Mouse (Mus musculus): ENCODE measurements around the gene Rasd2.
A peak's percentile ranks its signal among the peaks of the same experiment; 100 is the strongest.

Gene Rasd2

GRCm38 (mm10) chr8:75213686-75214085 is at the start of gene Rasd2:
Gene Rasd2, plus strand, starts transcription at chr8:75213944.
- DNase-seq (ENCODE audit: extremely low spot score): no peak

DNA sequence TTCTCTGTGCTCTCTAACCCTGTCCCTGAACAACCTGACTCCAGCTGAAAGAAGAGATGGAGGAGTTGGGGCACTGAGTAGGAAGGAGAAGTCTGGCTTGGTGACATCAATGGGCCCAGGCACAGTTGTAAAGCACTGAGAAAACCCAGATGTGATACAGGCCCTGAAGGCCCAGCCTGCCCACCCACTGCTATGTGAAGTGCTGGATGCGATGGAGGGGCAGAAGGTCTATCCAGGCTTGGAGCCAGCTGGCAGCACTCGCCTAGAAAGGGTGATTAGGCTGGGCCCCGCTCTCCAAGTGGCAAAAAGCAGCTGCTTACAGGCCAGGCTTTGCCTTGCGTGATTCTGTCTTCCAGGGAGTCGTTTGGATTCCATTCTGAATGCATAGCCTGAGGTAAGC is 44.4 kb upstream of the Rasd2 start:
- DNase-seq (ENCODE audit: extremely low spot score): no peak

DNA sequence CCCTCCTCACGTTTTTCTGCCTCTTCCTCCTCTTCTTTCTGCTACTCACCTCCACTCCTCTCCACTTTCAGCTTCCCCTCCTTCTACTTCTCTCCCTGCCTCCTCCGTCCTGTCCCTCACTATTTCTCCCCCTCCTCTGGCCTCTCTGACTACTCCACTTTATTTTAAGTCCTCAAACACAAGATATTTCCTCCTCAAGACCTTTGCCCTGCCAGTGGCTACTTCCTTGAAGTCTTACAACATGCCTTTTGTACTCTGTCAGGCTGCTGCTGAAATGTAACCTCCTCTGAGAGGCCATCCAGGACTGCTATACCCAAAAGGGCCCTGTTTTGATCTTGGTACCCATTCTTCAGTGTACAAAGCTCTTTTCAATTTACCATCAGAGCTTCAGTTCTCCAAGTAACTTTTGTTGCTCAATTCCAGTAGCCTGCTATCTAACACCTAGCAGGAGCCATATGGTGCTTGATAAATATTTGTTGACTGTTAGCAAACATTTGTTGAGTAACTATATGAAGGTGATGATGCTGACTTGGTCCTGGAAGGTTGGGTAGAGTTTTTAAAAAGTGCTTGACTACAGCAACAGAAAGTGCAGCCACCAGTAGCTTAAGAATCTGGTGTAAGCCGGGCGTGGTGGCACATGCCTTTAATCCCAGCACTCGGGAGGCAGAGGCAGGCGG is 41.6 kb upstream of the Rasd2 start:
- DNase-seq (ENCODE audit: extremely low spot score): no peak

GRCm38 (mm10) chr8:75193022-75193421 is 20.7 kb upstream of the Rasd2 start:
- DNase-seq (ENCODE audit: extremely low spot score): no peak

DNA sequence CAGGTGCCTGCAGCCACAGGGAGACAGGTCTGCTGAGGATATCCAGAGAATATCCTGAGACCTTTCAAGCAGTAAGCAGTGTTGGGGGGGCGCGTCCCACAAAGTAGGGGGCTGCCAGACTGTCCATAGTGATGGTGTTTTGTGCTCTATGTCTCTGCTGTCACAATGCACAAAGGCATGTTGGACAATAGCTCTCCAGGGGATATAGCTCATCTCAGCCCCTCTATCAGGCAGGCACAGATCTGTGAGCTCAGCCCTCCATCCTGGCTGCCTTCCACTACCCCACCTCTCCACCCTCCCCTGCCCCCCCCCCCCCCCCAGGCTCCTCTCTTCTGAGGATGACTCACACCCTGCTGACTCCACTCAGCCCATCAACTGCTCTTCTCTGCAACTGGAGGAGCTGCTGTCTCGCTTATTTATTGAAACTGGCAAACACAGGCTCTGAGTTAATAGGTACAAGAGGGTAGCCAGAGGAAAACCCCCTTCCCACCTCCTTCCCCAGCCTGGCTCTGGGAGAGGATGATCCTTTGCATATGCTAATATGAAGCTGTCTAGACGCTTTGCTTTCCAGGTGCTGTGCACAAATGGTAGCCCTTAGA is 19.2 kb upstream of the Rasd2 start:
- no peak for DNase-seq (ENCODE audit: extremely low spot score)

DNA sequence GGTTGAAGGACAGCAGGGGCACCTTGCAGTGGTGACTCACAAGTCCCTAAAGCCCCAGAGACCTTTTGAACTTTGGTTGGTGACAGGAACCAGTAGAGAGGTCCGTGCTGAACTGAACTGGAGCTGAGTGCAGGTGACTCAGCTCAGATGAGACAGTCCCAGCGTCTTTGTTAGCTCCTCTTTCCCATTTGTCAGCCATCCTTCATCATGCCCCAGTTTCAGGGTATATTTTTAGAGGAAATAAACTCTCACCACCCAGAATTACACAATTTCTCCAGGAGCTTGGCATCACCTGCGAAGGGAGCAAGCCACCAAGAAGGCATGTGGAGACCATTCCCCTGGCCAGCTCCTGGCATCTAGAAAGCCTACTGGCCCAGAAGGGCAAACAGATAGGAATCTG is 16.6 kb upstream of the Rasd2 start:
- DNase-seq (ENCODE audit: extremely low spot score): no peak

- DNase-seq (ENCODE audit: extremely low spot score): no peak
Measured at GRCm38 (mm10) chr8:75197862-75198261, 15.9 kb upstream of the Rasd2 start.

GRCm38 (mm10) chr8:75198300-75198699 is 15.4 kb upstream of the Rasd2 start:
- no peak for DNase-seq (ENCODE audit: extremely low spot score)

DNA sequence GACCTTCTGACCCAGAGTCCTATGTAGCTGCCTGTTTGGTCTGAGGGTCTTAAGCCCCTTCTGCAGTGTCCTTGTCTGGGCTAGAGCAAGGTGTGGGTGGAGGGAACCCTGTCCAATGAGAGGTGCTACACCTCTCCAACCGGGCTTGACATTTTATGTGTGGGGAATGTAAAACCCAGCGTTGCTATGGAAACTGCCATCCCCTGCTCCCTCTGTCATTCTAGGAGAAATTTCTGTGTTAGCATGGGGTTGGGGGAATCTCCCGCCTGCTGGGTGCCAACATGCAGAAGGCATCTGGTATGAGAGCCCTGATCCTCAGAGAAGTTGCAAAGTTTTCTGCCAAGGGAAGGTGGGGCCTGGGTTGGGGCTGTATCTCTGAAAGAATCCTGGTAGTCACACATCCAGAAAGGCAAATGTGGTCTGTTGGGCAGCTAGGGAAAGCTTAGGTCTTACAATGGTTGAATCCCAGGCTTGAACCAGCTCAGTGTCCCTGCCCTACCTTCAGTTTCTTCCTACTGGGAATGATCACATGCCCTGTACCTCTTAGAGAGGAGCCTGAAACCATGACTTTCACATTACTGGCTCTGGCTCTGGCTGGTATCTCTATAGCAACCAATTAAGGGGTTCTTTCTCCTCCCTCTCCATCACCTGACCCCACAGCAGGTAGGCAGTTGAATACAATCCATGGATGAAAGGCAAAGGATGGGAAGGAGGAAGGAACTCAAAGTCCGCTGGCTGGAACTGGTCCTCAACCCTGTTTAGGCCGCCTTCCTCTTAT is 14.6 kb upstream of the Rasd2 start:
- no peak for DNase-seq (ENCODE audit: extremely low spot score)

DNA sequence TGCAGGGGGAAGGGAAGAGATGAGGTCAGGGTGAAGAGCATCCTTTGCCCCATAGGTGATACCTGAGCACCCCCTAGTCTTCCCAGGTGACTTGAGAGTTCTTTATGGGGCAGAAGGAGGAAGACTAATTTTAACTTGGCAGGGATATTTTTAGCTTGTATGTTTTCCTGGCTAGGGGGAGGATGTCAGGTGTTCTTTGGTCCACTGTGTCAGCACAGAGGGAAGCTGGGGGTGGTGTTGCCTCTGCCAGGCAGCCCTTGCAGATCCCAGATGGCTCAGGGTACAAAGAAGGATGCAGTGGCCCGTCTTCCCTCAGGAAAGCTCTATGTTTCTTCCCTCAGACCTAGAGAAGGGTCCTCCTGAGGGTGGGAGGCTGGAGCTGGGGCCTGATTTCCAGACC is 13.8 kb upstream of the Rasd2 start:
- no peak for DNase-seq (ENCODE audit: extremely low spot score)

GRCm38 (mm10) chr8:75202041-75202656 is 11.6 kb upstream of the Rasd2 start:
- no peak for DNase-seq (ENCODE audit: extremely low spot score)

DNA sequence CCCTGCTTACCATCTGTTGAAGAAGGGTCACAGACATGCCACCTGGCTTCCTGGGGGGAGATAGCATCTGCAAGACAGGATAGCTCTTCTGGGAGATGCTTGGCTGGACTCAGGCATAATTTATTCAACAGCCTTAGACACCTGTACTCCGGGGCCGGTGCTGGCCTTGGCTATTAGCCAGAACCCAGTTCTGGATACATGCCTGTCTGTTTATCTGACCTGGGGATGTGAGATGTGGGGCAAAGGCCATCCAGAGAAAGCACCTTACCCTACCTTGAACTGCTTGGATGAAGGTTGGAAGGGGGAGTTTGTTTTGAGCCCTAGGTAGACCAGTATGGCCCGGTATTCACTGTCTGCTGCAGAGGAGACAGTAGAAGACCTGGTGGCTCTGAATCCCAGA is 10.8 kb upstream of the Rasd2 start:
- no peak for DNase-seq (ENCODE audit: extremely low spot score)

- no peak for DNase-seq (ENCODE audit: extremely low spot score)
Measured at GRCm38 (mm10) chr8:75203420-75203819, 10.3 kb upstream of the Rasd2 start.

DNA sequence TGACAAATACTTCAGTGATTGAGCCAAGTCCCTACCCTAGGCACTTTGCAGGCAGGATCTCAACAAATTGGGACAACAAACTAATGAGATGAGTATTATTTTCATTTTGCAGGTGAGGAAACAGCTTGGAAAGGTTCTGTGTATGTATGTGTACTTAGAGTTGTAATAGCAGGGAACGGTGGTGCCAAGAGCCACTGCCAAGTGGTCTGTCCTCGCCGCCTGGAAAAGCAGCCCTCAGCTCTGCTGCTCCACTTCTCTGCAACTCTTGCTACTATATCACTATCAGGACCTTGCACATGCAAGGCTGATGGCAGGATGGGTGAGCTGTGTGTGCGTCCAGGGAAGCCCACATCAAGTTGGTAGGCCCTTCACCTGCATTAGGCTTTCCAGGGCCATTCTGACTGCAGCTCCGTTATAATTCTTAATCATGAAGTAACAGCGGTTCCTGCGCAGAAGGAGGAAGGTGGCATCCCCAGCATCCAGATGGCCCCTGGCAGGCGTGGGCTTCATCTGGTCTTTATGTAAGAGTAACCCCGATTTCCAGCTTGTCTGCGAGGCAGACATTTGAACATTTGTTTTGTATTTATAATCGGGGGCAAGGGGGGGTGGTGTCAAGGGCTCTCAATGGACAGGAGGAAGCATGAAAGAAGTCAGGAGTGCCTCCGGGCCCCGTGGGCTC is 9.4 kb upstream of the Rasd2 start:
- DNase-seq (ENCODE audit: extremely low spot score): no peak

DNA sequence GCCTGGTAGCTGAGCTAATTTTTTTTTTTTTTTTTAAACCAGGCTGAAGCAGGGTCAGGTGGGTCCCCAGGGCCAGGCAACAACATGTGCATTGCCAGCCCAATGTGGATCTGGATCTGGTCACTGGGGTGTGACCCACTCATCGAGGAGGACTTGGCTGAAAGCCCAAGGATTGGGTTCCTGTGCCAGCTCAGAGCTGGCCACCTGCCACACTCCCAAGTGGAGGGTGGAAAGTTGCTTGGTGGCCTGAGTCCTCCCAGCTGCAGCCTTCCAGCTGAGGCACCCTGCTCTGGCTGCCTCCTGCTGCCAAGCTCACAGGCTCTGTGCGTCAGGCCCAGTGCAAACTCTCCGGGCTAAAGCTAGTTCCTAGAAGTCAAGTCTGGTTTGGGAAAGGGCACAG is 2.3 kb upstream of the Rasd2 start:
- DNase-seq (ENCODE audit: extremely low spot score): no peak

DNA sequence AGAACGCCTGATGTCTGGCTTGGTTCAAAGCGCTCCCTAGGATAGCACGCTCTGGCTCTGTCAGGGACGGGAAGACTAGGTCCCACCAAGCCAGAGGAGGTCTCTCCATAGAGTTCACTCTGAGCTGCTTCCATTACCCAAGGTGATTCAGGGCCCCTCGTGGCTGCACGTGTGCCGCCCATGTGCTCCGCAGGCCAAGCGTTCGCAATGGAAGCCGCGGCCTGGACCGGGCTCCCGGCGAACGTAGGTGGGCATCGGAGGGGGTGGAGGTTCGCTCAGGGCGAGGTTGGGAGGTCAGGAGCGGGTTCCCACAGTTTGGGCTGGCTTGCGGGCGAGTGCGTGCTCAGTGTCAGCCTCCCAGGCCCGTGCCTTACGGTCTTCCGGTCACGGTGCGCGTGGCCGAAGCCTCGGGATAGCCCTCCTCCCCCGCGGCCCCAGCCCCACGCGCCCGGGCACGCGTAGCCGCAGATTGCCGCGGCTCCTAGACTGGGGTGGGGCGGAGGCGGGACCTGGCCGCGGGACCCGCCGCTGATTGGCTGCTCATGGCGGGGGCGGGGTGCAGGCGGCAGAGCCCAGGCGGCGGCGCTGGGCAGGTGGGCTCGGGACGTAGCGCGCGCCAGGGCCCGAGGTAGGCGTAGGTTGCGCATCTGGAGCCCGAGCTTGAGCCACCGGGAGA is 975 bp upstream of the Rasd2 start:
- DNase-seq (ENCODE audit: extremely low spot score): peak; percentile 83

DNA sequence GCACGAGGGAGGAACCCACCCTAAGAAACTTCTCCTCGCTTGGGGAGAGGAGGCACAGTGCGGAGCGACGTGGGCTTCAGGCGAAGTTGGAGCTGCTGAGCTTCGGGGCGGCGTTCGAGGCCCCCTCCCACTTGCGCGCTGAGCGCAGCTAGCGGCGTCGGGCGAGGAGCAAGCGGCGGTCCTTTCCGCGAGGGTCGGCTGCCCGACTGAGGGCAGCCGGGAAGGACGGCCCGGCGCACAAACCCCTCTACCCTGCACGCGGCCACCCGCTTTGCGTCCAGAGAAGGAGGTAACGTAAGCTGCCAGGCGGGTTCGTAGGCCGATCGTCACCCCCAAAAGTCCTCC is 465 bp upstream of the Rasd2 start:
- DNase-seq (ENCODE audit: extremely low spot score): peak; percentile 18

GRCm38 (mm10) chr8:75215046-75215445 is 1.3 kb downstream of the Rasd2 start:
- no peak for DNase-seq (ENCODE audit: extremely low spot score)

DNA sequence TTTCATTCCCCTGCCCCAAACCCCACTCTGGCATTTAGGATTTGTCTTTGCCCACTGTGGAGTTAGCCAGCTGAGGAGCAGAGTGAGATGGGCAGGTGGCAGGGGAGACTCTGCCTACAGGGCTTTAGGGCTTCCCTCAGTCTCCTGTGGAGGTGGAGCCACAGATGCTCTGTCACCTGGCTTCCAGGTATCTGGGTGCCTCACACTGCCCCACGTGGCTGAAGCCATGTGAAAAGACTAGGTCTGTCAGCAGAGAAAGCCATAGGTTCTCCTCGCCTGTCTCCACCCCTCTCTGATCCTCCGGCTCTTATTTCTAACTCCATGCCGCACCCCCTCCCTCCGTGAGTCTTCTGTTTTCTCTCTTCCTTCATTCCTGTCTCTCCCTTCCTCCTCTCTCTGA is 2.2 kb downstream of the Rasd2 start:
- DNase-seq (ENCODE audit: extremely low spot score): no peak

DNA sequence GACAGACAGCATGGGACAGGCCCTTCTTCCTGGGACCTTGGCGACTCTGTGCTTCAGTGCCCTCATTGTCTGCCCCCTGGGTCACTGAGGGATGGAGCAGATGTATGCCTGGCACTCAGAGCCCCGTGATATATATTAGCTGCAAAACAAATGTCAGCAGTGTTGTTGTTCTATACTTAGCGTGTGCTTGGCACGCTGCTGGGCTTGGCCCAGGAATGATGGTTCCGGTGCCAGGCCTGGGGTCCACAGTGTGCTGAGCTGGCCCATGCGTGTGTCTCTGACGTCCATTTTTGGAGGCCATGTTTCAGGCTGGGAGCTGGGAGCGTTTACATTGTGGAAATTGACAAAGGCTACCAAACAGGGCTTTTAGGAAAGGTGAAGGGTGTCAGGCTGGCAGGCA is 3.1 kb downstream of the Rasd2 start:
- DNase-seq (ENCODE audit: extremely low spot score): no peak

- peak; percentile 63 for DNase-seq (ENCODE audit: extremely low spot score)
Measured at GRCm38 (mm10) chr8:75217969-75218368, 4.2 kb downstream of the Rasd2 start.
